Mouse (Mus musculus) heart, postnatal 0 days (tissue): ENCODE measurements at regions not wholly inside any gene's neighbourhood (a gene's known extent, or its start where the extent isn't known, plus 50 kb on each side); places are given as distances from the start of the nearest gene placed in this dataset.

Experiments
- ATAC-seq: fragments of 200-750 bp; cut with Nextera tagmentation; 2 replicates; pipeline ENCODE4 v1.8.0; 2017; ENCODE audit warnings: low read depth, moderate number of reproducible peaks, moderate library complexity; ENCODE audit not compliant: insufficient read depth
- DNase-seq: peaks from one replicate; pipeline ENCODE4 v3.0.0-alpha.2; 2016; ENCODE audit warnings: low spot score
- H3K27ac ChIP-seq: fragments of 300-500 bp; sonication (generic); 2 replicates; pipeline ENCODE4 v1.5.1; 2014; ENCODE audit warnings: low read depth, mild to moderate bottlenecking
- H3K27me3 ChIP-seq: fragments of 300-500 bp; sonication (generic); 2 replicates; pipeline ENCODE4 v1.6.1; 2014; ENCODE audit warnings: low read length, mixed read lengths; ENCODE audit not compliant: control insufficient read depth, insufficient read depth
- H3K36me3 ChIP-seq: fragments of 300-500 bp; sonication (generic); replicated peaks from 2 replicates; pipeline ENCODE4 v1.6.1; 2014; ENCODE audit warnings: low read length, mixed read lengths; ENCODE audit not compliant: control insufficient read depth, insufficient read depth
- H3K4me1 ChIP-seq: fragments of 300-500 bp; sonication (generic); 2 replicates; pipeline ENCODE4 v1.6.1; 2014; ENCODE audit warnings: antibody characterized with exemption; ENCODE audit not compliant: control insufficient read depth, insufficient read depth
- H3K4me2 ChIP-seq: fragments of 300-500 bp; sonication (generic); 2 replicates; pipeline ENCODE4 v1.6.1; 2014; ENCODE audit warnings: low read depth, mild to moderate bottlenecking, low read length, moderate library complexity
- H3K4me3 ChIP-seq: fragments of 300-500 bp; sonication (generic); 2 replicates; pipeline ENCODE4 v1.5.1; 2014; ENCODE audit warnings: low read depth, low read length
- H3K9ac ChIP-seq: fragments of 300-500 bp; sonication (generic); replicated peaks from 2 replicates; pipeline ENCODE4 v1.6.1; 2014; ENCODE audit warnings: low read depth, low read length, mixed read lengths
- H3K9me3 ChIP-seq: fragments of 300-500 bp; sonication (generic); replicated peaks from 2 replicates; pipeline ENCODE4 v1.6.1; 2016; ENCODE audit warnings: low read length; ENCODE audit not compliant: control insufficient read depth
- CTCF ChIP-seq: IDR thresholded peaks from 2 replicates; pipeline ENCODE4 v1.5.1; 2016; ENCODE audit warnings: antibody characterized with exemption, control low read depth, low read depth
- EP300 ChIP-seq: IDR thresholded peaks from 2 replicates; pipeline ENCODE4 v1.6.1; 2016; ENCODE audit warnings: antibody characterized with exemption, low read depth
- WGBS: fragments of 180-500 bp; shearing (Covaris S2); extraction: QIAGEN DNeasy Blood & Tissue Kit; methylation state at CpG from one replicate; pipeline ENCODE4 v1.1.7; 2014; 5-methylcytosine and 5-hydroxymethylcytosine counted together

DNA sequence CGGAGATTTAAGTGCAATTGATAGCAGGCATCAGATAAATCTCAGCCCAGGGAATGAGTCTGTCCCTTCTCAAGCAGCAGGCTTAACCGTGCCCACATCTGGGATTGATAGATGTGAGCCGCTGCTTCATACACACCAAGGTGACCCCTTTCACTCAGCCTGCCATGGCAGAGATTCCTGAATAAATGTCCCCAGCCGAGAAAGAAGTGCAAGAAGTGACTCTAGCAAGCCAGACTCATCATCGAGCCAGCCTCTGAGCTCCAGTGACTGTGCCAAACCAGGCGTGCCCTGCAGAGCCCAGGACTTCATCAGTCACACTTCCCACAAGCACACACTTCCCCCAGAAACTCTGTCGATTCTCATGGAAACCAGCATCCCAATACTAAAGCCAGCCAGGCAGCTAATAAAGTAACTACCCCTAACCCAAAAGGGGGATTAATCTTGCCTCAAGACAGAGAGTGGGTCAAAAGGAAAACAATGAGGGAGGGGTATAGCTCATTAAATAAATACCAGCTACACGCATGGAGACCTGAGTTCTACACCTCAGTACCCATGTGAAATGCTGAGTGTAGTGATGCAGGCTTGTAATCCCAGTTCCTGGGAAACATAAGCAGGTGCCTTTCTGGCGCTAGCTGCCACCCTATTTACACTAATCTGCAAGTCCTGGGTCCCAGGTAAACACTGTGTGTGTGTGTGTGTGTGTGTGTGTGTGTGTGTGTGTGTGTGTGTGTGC, 231.5 kb upstream of the Noct start:
- ATAC-seq (no peak), DNase-seq (no peak)
- TF ChIP-seq CTCF (no peak), EP300 (no peak)
- H3K9ac ChIP-seq = no peak overlapping the region
- WGBS = 39% methylated on average over 9 of the region's 9 CpGs
- H3K4me1 ChIP-seq = no peaks in the 10 kb centered on the region
- H3K4me3 ChIP-seq = no peak overlapping the region
- no peak overlapping the region for H3K4me2 ChIP-seq
- no peak overlapping the region for H3K27ac ChIP-seq
- H3K27me3 ChIP-seq = no peaks in the 10 kb centered on the region
- H3K9me3 ChIP-seq = no peaks in the 10 kb centered on the region
- H3K36me3 ChIP-seq = no peaks in the 10 kb centered on the region

- TF ChIP-seq CTCF = no peak
- no peak for TF ChIP-seq EP300
- Histone ChIP-seq H3K9ac (no peak overlapping the region), H3K36me3 (no peaks in the 10 kb centered on the region), H3K4me1 (no peaks in the 10 kb centered on the region), H3K4me3 (no peak overlapping the region), H3K4me2 (no peak overlapping the region), H3K9me3 (no peaks in the 10 kb centered on the region), H3K27me3 (no peaks in the 10 kb centered on the region), H3K27ac (no peak overlapping the region)
- DNase-seq = no peak
- WGBS = 71% methylated on average over 3 of the region's 3 CpGs
- no peak for ATAC-seq
Observed at GRCm38 (mm10) chr3:50999745-51000144, 224.5 kb upstream of the Noct start.

- H3K4me2 ChIP-seq = no peak overlapping the region
- H3K9ac ChIP-seq = no peak overlapping the region
- H3K27ac ChIP-seq = no peak overlapping the region
- H3K27me3 ChIP-seq = no peaks in the 10 kb centered on the region
- H3K9me3 ChIP-seq = no peaks in the 10 kb centered on the region
- TF ChIP-seq EP300 (no peak), CTCF (no peak)
- 93% methylated on average over 7 of the region's 7 CpGs for WGBS
- H3K4me3 ChIP-seq = no peak overlapping the region
- ATAC-seq (no peak), DNase-seq (no peak)
- H3K36me3 ChIP-seq = no peaks in the 10 kb centered on the region
- H3K4me1 ChIP-seq = no peaks in the 10 kb centered on the region
Observed at GRCm38 (mm10) chr3:51000938-51001337, 223.3 kb upstream of the Noct start.

GRCm38 (mm10) chr3:51002662-51003061, 221.6 kb upstream of the Noct start:
- ATAC-seq = no peak
- H3K4me3 ChIP-seq = no peak overlapping the region
- 80% methylated on average over 6 of the region's 6 CpGs for WGBS

GRCm38 (mm10) chr3:51003506-51004170, 220.6 kb upstream of the Noct start:
- no peak overlapping the region for H3K9ac ChIP-seq
- ATAC-seq (no peak), DNase-seq (no peak)
- H3K9me3 ChIP-seq = no peaks in the 10 kb centered on the region
- no peaks in the 10 kb centered on the region for H3K4me1 ChIP-seq
- no peak overlapping the region for H3K4me2 ChIP-seq
- 78% methylated on average over 8 of the region's 8 CpGs for WGBS
- no peaks in the 10 kb centered on the region for H3K27me3 ChIP-seq
- TF ChIP-seq CTCF (no peak), EP300 (no peak)
- H3K27ac ChIP-seq = no peak overlapping the region
- no peaks in the 10 kb centered on the region for H3K36me3 ChIP-seq
- H3K4me3 ChIP-seq = no peak overlapping the region

More at GRCm38 (mm10) chr3:51002662-51003061, 221.6 kb upstream of the Noct start:
- Histone ChIP-seq H3K27ac (no peak overlapping the region), H3K36me3 (no peaks in the 10 kb centered on the region), H3K9me3 (no peaks in the 10 kb centered on the region), H3K27me3 (no peaks in the 10 kb centered on the region), H3K4me1 (no peaks in the 10 kb centered on the region), H3K4me2 (no peak overlapping the region), H3K9ac (no peak overlapping the region)
- TF ChIP-seq CTCF (no peak), EP300 (no peak)
- DNase-seq = no peak

DNA sequence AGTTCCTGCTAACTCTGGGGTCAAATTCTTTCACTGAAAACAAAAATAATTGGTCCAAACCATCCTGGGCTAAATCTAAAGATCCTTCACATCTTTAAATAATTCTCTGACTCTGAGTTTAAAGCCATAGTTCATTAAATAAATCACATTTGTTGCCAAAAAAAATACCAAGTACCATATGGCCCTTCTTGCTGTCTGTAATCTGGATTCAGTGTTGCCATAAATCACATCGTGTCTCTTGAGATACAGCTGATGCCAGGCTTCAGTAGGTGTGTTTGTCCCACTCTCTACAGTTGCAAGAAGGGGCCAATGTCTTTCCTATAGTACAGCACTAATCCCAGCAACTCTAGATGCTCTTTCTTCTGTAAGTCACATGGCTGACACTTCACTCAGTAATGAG, 220.0 kb upstream of the Noct start:
- no peaks in the 10 kb centered on the region for H3K4me1 ChIP-seq
- TF ChIP-seq CTCF (no peak), EP300 (no peak)
- WGBS = 62% methylated on average over 1 of the region's 1 CpGs
- ATAC-seq (no peak), DNase-seq (no peak)
- no peak overlapping the region for H3K9ac ChIP-seq
- H3K4me2 ChIP-seq = no peak overlapping the region
- H3K27me3 ChIP-seq = no peaks in the 10 kb centered on the region
- no peak overlapping the region for H3K4me3 ChIP-seq
- no peaks in the 10 kb centered on the region for H3K36me3 ChIP-seq
- no peak overlapping the region for H3K27ac ChIP-seq
- H3K9me3 ChIP-seq = no peaks in the 10 kb centered on the region
